Mouse (Mus musculus): ENCODE results near the gene Vmn1r66.
"Not testable (repeated sequence)": the region's sequence is repeated elsewhere in the genome, so short reads cannot be mapped to it uniquely, and the experiment has no call there.

The Vmn1r66 gene

GRCm38 (mm10) chr7:10277906-10278305, at the start of gene Vmn1r66:
Vmn1r66 (minus strand) TSS chr7:10278006.
- no peak for DNase-seq (ENCODE audit: low spot score)

GRCm38 (mm10) chr7:10325462-10325861, 47.7 kb upstream of the Vmn1r66 start:
- not testable (repeated sequence) for DNase-seq (ENCODE audit: low spot score)

- no peak for DNase-seq (ENCODE audit: low spot score)
These were observed 25.7 kb downstream of the Vmn1r66 start for GRCm38 (mm10) chr7:10252075-10252474.

- DNase-seq (ENCODE audit: low spot score), result no peak
These were observed 28.7 kb downstream of the Vmn1r66 start for GRCm38 (mm10) chr7:10249146-10249545.
